Mouse (Mus musculus): ENCODE results near the gene Selplg. TPM values are rescaled to one million over a fixed set of nuclear protein-coding genes. Genes with fewer than 3 reads are reported as not detected.

The Selplg gene
- polyA plus RNA-seq, 2 experiments: 4.0 to 5.4 TPM

GRCm38 (mm10) chr5:113875625-113876024, 43.2 kb upstream of the Selplg start:
- ATAC-seq (ENCODE audit: low FRiP score, low read depth): no peak
- Histone ChIP-seq H3K4me1 (ENCODE audit: control insufficient read depth, insufficient read depth, low read length) (peaks cover 34% of the 10 kb centered on the region), H3K36me3 (ENCODE audit: control insufficient read depth, insufficient read depth, low read length) (peaks cover 31% of the 10 kb centered on the region), H3K9ac (ENCODE audit: low read depth, low read length, severe bottlenecking) (no peak overlapping the region), H3K4me2 (replicated peaks; ENCODE audit: low read depth, low read length, severe bottlenecking) (no peak overlapping the region), H3K9me3 (ENCODE audit: control insufficient read depth, low read length) (no peaks in the 10 kb centered on the region), H3K4me3 (replicated peaks; ENCODE audit: low read length) (no peak overlapping the region), H3K27me3 (ENCODE audit: control insufficient read depth, insufficient read depth, low read length) (no peaks in the 10 kb centered on the region), H3K27ac (replicated peaks; ENCODE audit: low read depth, low read length) (no peak overlapping the region)
- DNase-seq (ENCODE audit: low spot score): no peak
- no peak for TF ChIP-seq POLR2A (IDR thresholded peaks at IDR 0.05; ENCODE audit: borderline replicate concordance, extremely low read depth, insufficient read depth, insufficient read length)
- 87% methylated on average over 4 of the region's 4 CpGs for WGBS

- Histone ChIP-seq H3K4me1 (ENCODE audit: control insufficient read depth, insufficient read depth, low read length) (peaks cover 47% of the 10 kb centered on the region), H3K4me2 (replicated peaks; ENCODE audit: low read depth, low read length, severe bottlenecking) (peak overlapping the region; percentile 40), H3K9me3 (ENCODE audit: control insufficient read depth, low read length) (no peaks in the 10 kb centered on the region), H3K36me3 (ENCODE audit: control insufficient read depth, insufficient read depth, low read length) (peaks cover 20% of the 10 kb centered on the region), H3K27ac (replicated peaks; ENCODE audit: low read depth, low read length) (peak overlapping the region; percentile 72), H3K27me3 (ENCODE audit: control insufficient read depth, insufficient read depth, low read length) (no peaks in the 10 kb centered on the region), H3K9ac (ENCODE audit: low read depth, low read length, severe bottlenecking) (no peak overlapping the region; the same call in 1 of the 2 replicates), H3K4me3 (replicated peaks; ENCODE audit: low read length) (0 out of 2 replicates have a peak overlapping the region, but pooled peaks have one; percentile 15)
- WGBS: 55% methylated on average over 19 of the region's 19 CpGs
- no peak for TF ChIP-seq POLR2A (IDR thresholded peaks at IDR 0.05; ENCODE audit: borderline replicate concordance, extremely low read depth, insufficient read depth, insufficient read length)
- DNase-seq (ENCODE audit: low spot score) (no peak), ATAC-seq (ENCODE audit: low FRiP score, low read depth) (no peak)
These were observed 41.9 kb upstream of the Selplg start for GRCm38 (mm10) chr5:113874063-113875024.

GRCm38 (mm10) chr5:113872936-113873912, 40.8 kb upstream of the Selplg start:
- peak; percentile 63; the same call in 1 of the 2 replicates for TF ChIP-seq POLR2A (IDR thresholded peaks at IDR 0.05; ENCODE audit: borderline replicate concordance, extremely low read depth, insufficient read depth, insufficient read length)
- no peaks in the 10 kb centered on the region for H3K27me3 ChIP-seq (ENCODE audit: control insufficient read depth, insufficient read depth, low read length)
- peak overlapping the region; percentile 15 for H3K4me3 ChIP-seq (replicated peaks; ENCODE audit: low read length)
- H3K36me3 ChIP-seq (ENCODE audit: control insufficient read depth, insufficient read depth, low read length): peaks cover 15% of the 10 kb centered on the region
- H3K9ac ChIP-seq (ENCODE audit: low read depth, low read length, severe bottlenecking): peak overlapping the region; percentile 31; the same call in 1 of the 2 replicates
- peak overlapping the region; percentile 72 for H3K27ac ChIP-seq (replicated peaks; ENCODE audit: low read depth, low read length)
- DNase-seq (ENCODE audit: low spot score): peak; percentile 89
- peak; percentile 81 for ATAC-seq (ENCODE audit: low FRiP score, low read depth)
- no peaks in the 10 kb centered on the region for H3K9me3 ChIP-seq (ENCODE audit: control insufficient read depth, low read length)
- H3K4me2 ChIP-seq (replicated peaks; ENCODE audit: low read depth, low read length, severe bottlenecking): peak overlapping the region; percentile 40
- peaks cover 55% of the 10 kb centered on the region for H3K4me1 ChIP-seq (ENCODE audit: control insufficient read depth, insufficient read depth, low read length)
- 2% methylated on average over 14 of the region's 15 CpGs for WGBS

- Histone ChIP-seq H3K4me2 (replicated peaks; ENCODE audit: low read depth, low read length, severe bottlenecking) (no peak overlapping the region), H3K4me1 (ENCODE audit: control insufficient read depth, insufficient read depth, low read length) (peaks cover 55% of the 10 kb centered on the region), H3K4me3 (replicated peaks; ENCODE audit: low read length) (no peak overlapping the region), H3K9ac (ENCODE audit: low read depth, low read length, severe bottlenecking) (no peak overlapping the region), H3K27me3 (ENCODE audit: control insufficient read depth, insufficient read depth, low read length) (no peaks in the 10 kb centered on the region), H3K9me3 (ENCODE audit: control insufficient read depth, low read length) (no peaks in the 10 kb centered on the region), H3K36me3 (ENCODE audit: control insufficient read depth, insufficient read depth, low read length) (peaks cover 14% of the 10 kb centered on the region), H3K27ac (replicated peaks; ENCODE audit: low read depth, low read length) (peak overlapping the region; percentile 72; the same call in 1 of the 2 replicates)
- no peak for DNase-seq (ENCODE audit: low spot score)
- TF ChIP-seq POLR2A (IDR thresholded peaks at IDR 0.05; ENCODE audit: borderline replicate concordance, extremely low read depth, insufficient read depth, insufficient read length): no peak
- ATAC-seq (ENCODE audit: low FRiP score, low read depth): no peak
- WGBS: 75% methylated on average over 7 of the region's 7 CpGs
These were observed 39.6 kb upstream of the Selplg start for GRCm38 (mm10) chr5:113871903-113872548.

Measured in limb, embryonic 14.5 days (tissue).